Mouse (Mus musculus) heart, embryonic 12.5 days (tissue): ENCODE results near the gene Prrc2a. TPM values are rescaled to one million over a fixed set of nuclear protein-coding genes. Genes with fewer than 3 reads are reported as not detected.
A peak's percentile ranks its signal among the peaks of the same experiment; 100 is the strongest.

Experiments used
- ATAC-seq: fragments of 200-750 bp; cut with Nextera tagmentation; 2 replicates; pipeline ENCODE4 v1.8.0; 2017; ENCODE audit warnings: moderate TSS enrichment, moderate library complexity; ENCODE audit not compliant: insufficient number of reproducible peaks, low FRiP score
- H3K27ac ChIP-seq: fragments of 300-500 bp; sonication (generic); 2 replicates; pipeline ENCODE4 v1.5.1; 2016; ENCODE audit warnings: mild to moderate bottlenecking, moderate library complexity; ENCODE audit not compliant: poor library complexity, severe bottlenecking
- H3K27me3 ChIP-seq: fragments of 300-500 bp; sonication (generic); replicated peaks from 2 replicates; pipeline ENCODE4 v1.6.1; 2016; ENCODE audit warnings: mild to moderate bottlenecking, moderate library complexity
- H3K36me3 ChIP-seq: fragments of 300-500 bp; sonication (generic); 2 replicates; pipeline ENCODE4 v1.6.1; 2016; ENCODE audit warnings: mild to moderate bottlenecking, moderate library complexity
- H3K4me1 ChIP-seq: fragments of 300-500 bp; sonication (generic); replicated peaks from 2 replicates; pipeline ENCODE4 v1.6.1; 2016; ENCODE audit warnings: mild to moderate bottlenecking
- H3K4me2 ChIP-seq: fragments of 300-500 bp; sonication (generic); 2 replicates; pipeline ENCODE4 v1.6.1; 2016; ENCODE audit warnings: mild to moderate bottlenecking, moderate library complexity
- H3K4me3 ChIP-seq: fragments of 300-500 bp; sonication (generic); 2 replicates; pipeline ENCODE4 v1.5.1; 2016; ENCODE audit warnings: mild to moderate bottlenecking
- H3K9ac ChIP-seq: fragments of 300-500 bp; sonication (generic); 2 replicates; pipeline ENCODE4 v1.6.1; 2016; ENCODE audit warnings: mild to moderate bottlenecking, moderate library complexity
- H3K9me3 ChIP-seq: fragments of 300-500 bp; sonication (generic); replicated peaks from 2 replicates; pipeline ENCODE4 v1.6.1; 2016; ENCODE audit warnings: mild to moderate bottlenecking, moderate library complexity
- WGBS: fragments of 180-500 bp; shearing (Covaris S2); methylation state at CpG from one replicate; pipeline ENCODE4 v1.1.7; 2016; 5-methylcytosine and 5-hydroxymethylcytosine counted together
- polyA plus RNA-seq: library from polyadenylated mRNA; unstranded; fragments of >200 nt; fragmentation: Nextera tagmentation; extraction: Ambion mirVana; gene quantifications from 2 replicates; pipeline ENCODE4 v1.2.1, GENCODE M21; 2016

Gene Prrc2a
- polyA plus RNA-seq, 1 experiment from 2014 or later = 132 TPM

- Histone ChIP-seq H3K36me3 (peaks cover 97% of the 10 kb centered on the region), H3K4me1 (no peaks in the 10 kb centered on the region), H3K9me3 (peaks cover 7% of the 10 kb centered on the region; the same call in 1 of the 2 replicates), H3K4me2 (no peak overlapping the region), H3K4me3 (no peak overlapping the region), H3K27me3 (no peaks in the 10 kb centered on the region), H3K27ac (no peak overlapping the region), H3K9ac (no peak overlapping the region)
- ATAC-seq = no peak
- WGBS = 56% methylated on average over 3 of the region's 3 CpGs
These were observed 17.3 kb downstream of the Prrc2a start for GRCm38 (mm10) chr17:35147348-35147747.

- 89% methylated on average over 5 of the region's 5 CpGs for WGBS
- H3K36me3 ChIP-seq = peaks cover 97% of the 10 kb centered on the region
These were observed 18.6 kb downstream of the Prrc2a start for GRCm38 (mm10) chr17:35146139-35146538.

GRCm38 (mm10) chr17:35141971-35142370 is 22.7 kb downstream of the Prrc2a start:
- no peak for ATAC-seq
- peaks cover 7% of the 10 kb centered on the region; the same call in 1 of the 2 replicates for H3K9me3 ChIP-seq
- H3K27me3 ChIP-seq = no peaks in the 10 kb centered on the region
- peaks cover 89% of the 10 kb centered on the region for H3K36me3 ChIP-seq
- no peak overlapping the region for H3K9ac ChIP-seq
- H3K4me1 ChIP-seq = peaks cover 6% of the 10 kb centered on the region
- H3K4me3 ChIP-seq = no peak overlapping the region
- WGBS = 92% methylated on average over 6 of the region's 6 CpGs
- no peak overlapping the region for H3K4me2 ChIP-seq
- H3K27ac ChIP-seq = no peak overlapping the region

More at GRCm38 (mm10) chr17:35146139-35146538, 18.6 kb downstream of the Prrc2a start:
- no peaks in the 10 kb centered on the region for H3K4me1 ChIP-seq
- no peak overlapping the region for H3K4me2 ChIP-seq
- peaks cover 7% of the 10 kb centered on the region; the same call in 1 of the 2 replicates for H3K9me3 ChIP-seq
- no peak for ATAC-seq
- H3K4me3 ChIP-seq = no peak overlapping the region
- no peak overlapping the region for H3K27ac ChIP-seq
- H3K27me3 ChIP-seq = no peaks in the 10 kb centered on the region
- no peak overlapping the region for H3K9ac ChIP-seq

GRCm38 (mm10) chr17:35140490-35140996 is 24.2 kb downstream of the Prrc2a start:
- H3K36me3 ChIP-seq = peaks cover 75% of the 10 kb centered on the region
- peaks cover 15% of the 10 kb centered on the region for H3K4me1 ChIP-seq
- ATAC-seq = no peak
- 69% methylated on average over 16 of the region's 16 CpGs for WGBS
- H3K4me2 ChIP-seq = no peak overlapping the region
- no peak overlapping the region for H3K27ac ChIP-seq
- no peaks in the 10 kb centered on the region for H3K27me3 ChIP-seq
- H3K9me3 ChIP-seq = peaks cover 7% of the 10 kb centered on the region; the same call in 1 of the 2 replicates
- no peak overlapping the region for H3K4me3 ChIP-seq
- H3K9ac ChIP-seq = no peak overlapping the region

- H3K9ac ChIP-seq = 0 out of 2 replicates have a peak overlapping the region, but pooled peaks have one; percentile 14
- WGBS = 90% methylated on average over 3 of the region's 3 CpGs
- H3K4me1 ChIP-seq = peaks cover 15% of the 10 kb centered on the region
- no peaks in the 10 kb centered on the region for H3K27me3 ChIP-seq
- H3K27ac ChIP-seq = no peak overlapping the region
- peaks cover 7% of the 10 kb centered on the region; the same call in 1 of the 2 replicates for H3K9me3 ChIP-seq
- no peak for ATAC-seq
- no peak overlapping the region for H3K4me3 ChIP-seq
- no peak overlapping the region for H3K4me2 ChIP-seq
- H3K36me3 ChIP-seq = peaks cover 62% of the 10 kb centered on the region
These were observed 25.4 kb downstream of the Prrc2a start for GRCm38 (mm10) chr17:35139269-35139668.

GRCm38 (mm10) chr17:35135591-35136320 is 28.9 kb downstream of the Prrc2a start:
- peaks cover 15% of the 10 kb centered on the region for H3K4me1 ChIP-seq
- peak overlapping the region; percentile 87 for H3K4me3 ChIP-seq
- no peaks in the 10 kb centered on the region for H3K9me3 ChIP-seq
- WGBS = under 1% methylated on average over 43 of the region's 43 CpGs
- no peaks in the 10 kb centered on the region for H3K27me3 ChIP-seq
- peak overlapping the region; percentile 88 for H3K9ac ChIP-seq
- H3K36me3 ChIP-seq = peaks cover 27% of the 10 kb centered on the region
- peak overlapping the region; percentile 97 for H3K27ac ChIP-seq
- ATAC-seq = peak; percentile 65
- peak overlapping the region; percentile 94 for H3K4me2 ChIP-seq

- no peaks in the 10 kb centered on the region for H3K9me3 ChIP-seq
- peak within 1 kb of the TSS; percentile 88 for H3K9ac ChIP-seq
- H3K36me3 ChIP-seq = peaks cover 24% of the 10 kb centered on the region
- H3K4me1 ChIP-seq = peaks cover 15% of the 10 kb centered on the region
- peak within 1 kb of the TSS; percentile 94 for H3K4me2 ChIP-seq
- peak within 1 kb of the TSS; percentile 97 for H3K27ac ChIP-seq
- peak; percentile 93 for ATAC-seq
- under 1% methylated on average over 66 of the region's 66 CpGs for WGBS
- H3K27me3 ChIP-seq = no peaks in the 10 kb centered on the region
- peak within 1 kb of the TSS; percentile 87 for H3K4me3 ChIP-seq
These were observed 29.7 kb downstream of the Prrc2a start, which contains the start of gene Bag6 for GRCm38 (mm10) chr17:35134801-35135590. TSS of gene Bag6 (plus strand) at chr17:35135178.

GRCm38 (mm10) chr17:35133517-35133916 is 31.2 kb downstream of the Prrc2a start:
- Histone ChIP-seq H3K36me3 (peaks cover 20% of the 10 kb centered on the region), H3K4me3 (no peak overlapping the region), H3K27ac (no peak overlapping the region), H3K4me1 (peaks cover 21% of the 10 kb centered on the region), H3K27me3 (no peaks in the 10 kb centered on the region), H3K9ac (no peak overlapping the region), H3K4me2 (no peak overlapping the region), H3K9me3 (no peaks in the 10 kb centered on the region)
- WGBS = 90% methylated on average over 7 of the region's 7 CpGs
- no peak for ATAC-seq

GRCm38 (mm10) chr17:35132174-35132560 is 32.5 kb downstream of the Prrc2a start:
- WGBS = 75% methylated on average over 3 of the region's 3 CpGs
- Histone ChIP-seq H3K4me3 (no peak overlapping the region), H3K9ac (no peak overlapping the region)

GRCm38 (mm10) chr17:35131500-35132173 is 33.1 kb downstream of the Prrc2a start, which contains the start of gene Apom:
TSS of gene Apom (minus strand) at chr17:35132050.
- Histone ChIP-seq H3K9ac (no peak within 1 kb of the TSS), H3K36me3 (peaks cover 22% of the 10 kb centered on the region), H3K27ac (no peak within 1 kb of the TSS), H3K4me2 (no peak within 1 kb of the TSS), H3K4me3 (no peak within 1 kb of the TSS), H3K9me3 (no peaks in the 10 kb centered on the region), H3K27me3 (no peaks in the 10 kb centered on the region), H3K4me1 (peaks cover 26% of the 10 kb centered on the region)
- ATAC-seq = no peak
- 80% methylated on average over 15 of the region's 15 CpGs for WGBS

More at GRCm38 (mm10) chr17:35132174-35132560, 32.5 kb downstream of the Prrc2a start:
- H3K27me3 ChIP-seq = no peaks in the 10 kb centered on the region
- no peak overlapping the region for H3K27ac ChIP-seq
- no peak for ATAC-seq
- H3K4me2 ChIP-seq = no peak overlapping the region
- peaks cover 26% of the 10 kb centered on the region for H3K4me1 ChIP-seq
- peaks cover 22% of the 10 kb centered on the region for H3K36me3 ChIP-seq
- no peaks in the 10 kb centered on the region for H3K9me3 ChIP-seq
